Mouse (Mus musculus): ENCODE data around the gene Acin1.

Acin1 gene

DNA sequence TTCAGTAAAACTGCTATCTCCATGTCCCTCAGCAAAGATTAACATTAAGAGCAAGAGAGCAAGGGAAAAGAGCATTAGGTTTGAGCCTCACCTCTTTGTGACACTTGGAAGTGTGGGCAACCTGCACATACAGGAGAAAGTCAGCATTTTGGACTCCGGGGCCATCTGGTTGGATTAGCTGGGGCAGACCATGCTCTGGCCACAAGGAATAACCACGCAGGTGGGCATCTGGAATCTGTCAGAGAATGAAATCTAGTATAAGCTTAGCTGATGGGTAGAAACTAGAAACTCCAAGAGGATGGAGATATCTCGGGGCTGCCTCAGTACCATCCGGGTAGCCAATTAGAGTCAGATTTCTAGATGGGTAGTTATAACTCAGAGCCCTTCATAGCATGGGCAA, 10.0 kb upstream of the Acin1 start:
- no peak for DNase-seq

DNA sequence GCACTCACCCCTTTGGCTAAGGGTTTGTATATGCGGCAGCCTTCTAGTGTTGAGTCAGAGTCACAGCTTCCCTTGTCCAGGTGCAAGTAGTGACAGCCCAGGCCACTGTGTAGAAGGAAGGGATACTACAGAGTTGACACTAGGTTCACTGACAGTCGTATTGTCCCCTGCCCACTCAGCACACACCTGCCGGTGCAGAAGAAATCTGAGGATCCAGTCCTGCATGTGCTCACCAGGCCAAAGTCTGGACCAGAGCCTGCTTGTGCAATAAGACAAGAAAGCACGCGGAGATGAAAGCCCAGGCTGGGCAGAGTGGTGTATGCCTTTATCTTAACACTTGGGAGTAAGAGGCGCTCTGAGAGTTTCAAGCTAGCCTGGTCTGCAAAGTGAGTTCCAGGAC, 8.3 kb upstream of the Acin1 start:
- DNase-seq = no peak

DNA sequence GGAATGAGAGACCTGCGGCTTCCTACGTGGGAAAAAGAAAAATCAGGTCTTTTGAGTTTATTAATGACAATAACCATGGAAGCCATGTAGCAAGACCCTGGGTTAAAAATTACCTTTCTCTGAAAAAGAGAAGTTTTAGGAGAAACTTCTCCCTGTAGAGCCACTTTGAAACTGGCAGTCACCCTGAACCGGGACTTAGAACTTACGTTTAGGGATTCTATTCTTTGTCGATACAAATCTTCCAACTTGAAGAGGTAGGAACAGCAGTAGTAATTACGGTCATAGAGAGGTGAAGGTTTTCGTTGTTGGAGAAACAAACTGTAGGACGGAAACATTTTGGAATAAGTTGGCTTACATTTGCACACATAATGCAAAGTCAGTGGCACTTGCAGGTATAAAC, 520 bp upstream of the Acin1 start:
- no peak for DNase-seq

DNA sequence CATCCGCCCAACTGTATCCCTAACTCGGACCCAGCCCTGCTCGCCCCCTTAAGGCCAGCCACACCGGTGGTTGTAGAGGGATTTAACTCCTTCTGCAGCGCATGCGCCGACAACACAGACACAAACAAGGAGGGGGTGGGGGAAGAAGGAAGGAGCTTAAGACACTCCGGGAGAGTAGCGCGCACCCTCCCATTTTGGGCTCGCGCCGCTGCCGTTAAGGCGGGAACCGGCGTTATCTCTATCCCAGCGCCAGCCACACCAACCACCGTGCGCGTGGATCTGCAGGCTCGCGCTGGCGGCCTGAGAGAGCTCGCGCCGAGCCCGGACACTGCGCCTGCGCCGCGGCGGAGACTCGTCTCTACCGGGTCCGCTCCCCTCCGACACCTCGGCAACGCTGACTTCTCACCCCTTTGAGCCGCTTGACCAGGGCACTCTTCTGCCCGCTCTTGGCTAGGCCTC, 639 bp downstream of the Acin1 start, which contains the start of gene 1700123O20Rik:
Gene 1700123O20Rik, plus strand, starts transcription at position 154 of the 459 bp plus-strand sequence.
- DNase-seq = peak; percentile 95

DNA sequence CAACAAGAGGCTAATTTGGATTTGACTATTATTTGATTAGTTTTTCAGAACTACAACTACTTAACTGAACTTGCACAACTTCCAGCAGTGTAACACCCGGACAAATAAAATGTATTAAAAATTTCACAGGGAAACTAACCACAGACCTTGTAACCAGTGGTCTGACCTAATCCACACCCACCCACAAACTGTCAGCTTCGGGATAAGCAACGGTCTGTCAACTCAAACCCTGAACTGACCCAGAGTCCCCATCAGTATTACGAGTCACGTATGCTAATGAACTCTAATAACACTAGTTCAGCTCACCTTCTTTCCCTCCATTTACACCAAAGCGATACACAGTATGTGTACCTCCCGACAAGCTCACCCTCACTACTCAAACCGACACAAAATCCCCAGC, 1.3 kb downstream of the Acin1 start:
- no peak for DNase-seq

DNA sequence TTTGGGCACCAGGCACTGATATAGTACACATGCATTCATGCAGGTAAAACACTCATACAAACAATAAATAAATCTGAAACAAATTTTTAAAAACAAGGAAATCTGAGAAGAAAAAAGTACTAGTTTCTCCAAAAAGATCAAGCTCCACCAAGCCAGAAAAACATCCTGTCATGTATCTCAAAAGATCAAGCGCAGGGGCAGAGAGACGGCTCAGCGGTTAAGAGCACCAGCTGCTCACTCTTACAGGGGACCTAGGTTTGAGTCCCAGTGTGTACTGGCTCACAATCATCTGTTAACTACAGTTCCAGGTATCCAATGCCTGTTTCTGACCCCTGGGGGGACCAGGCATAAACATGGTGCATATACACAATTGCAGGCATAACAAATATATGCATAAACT, 4.3 kb downstream of the Acin1 start:
- no peak for DNase-seq

DNA sequence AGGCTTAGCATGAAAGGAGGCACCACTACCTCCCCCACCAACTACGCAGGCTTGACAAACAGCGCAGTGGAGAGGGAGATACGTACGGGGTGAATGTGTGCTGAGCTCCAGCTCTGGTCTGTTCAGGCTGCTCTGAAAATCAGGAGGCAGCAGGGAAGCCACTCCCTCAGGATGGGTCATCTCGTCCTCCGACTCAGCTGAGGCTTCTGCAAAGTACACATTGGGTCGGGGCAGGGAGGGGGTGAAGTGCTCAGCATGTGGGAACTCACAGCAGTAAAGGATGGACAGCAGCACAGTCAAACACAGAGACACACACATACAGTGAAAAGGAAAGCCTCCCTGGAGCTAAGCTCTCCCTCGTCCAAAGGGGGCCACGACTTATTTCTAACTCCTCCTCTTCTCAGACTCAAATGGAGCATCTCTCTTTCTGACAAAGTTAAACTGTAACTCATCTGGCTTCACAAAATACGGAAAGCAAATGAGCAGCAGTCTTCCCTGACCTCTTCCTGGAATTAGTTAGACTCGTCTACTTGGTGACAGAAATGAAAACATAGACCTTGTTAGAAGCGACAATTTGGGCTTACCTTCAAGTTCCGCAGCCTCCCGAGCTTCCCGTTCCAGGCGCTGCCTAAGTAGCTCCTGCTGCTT, 8.0 kb downstream of the Acin1 start:
- DNase-seq = no peak

DNA sequence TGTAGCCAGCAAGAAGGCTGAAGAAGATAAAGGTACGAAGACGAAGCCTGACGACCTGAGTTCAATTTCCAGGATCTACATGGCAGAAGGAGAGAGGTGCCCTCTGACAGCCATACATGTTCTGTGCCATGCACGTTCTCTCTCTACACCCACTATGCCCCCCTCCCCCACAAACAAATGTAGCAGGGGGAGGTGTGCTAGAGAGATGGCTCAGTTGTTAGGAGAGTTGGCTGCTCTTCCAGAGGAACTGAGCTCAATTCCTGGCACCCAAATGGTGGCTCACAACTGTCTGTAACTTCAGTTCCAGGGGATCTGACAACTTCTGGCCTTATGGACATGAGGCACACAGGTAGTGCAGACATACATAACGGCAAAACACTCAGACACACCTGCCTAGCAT, 10.4 kb downstream of the Acin1 start:
- no peak for DNase-seq

DNA sequence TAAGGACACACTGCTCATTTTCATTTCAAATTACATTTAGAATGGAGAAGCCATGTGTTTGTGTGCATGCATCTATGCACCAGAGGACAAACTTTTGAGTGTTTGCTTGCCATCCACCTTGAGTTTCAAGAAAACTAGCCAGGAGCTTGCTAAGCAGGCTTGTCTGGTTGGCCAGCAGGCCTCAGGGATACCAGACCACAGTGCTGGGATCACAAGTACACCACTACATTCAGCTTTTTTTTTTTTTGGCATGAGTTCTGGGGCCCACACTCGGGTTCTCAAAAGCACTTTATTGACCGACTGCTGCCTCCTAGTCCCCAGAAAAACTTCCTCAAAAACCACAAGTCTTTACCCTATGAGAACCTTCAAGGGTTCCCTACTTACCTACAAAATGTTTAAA, 12.4 kb downstream of the Acin1 start:
- DNase-seq = no peak

DNA sequence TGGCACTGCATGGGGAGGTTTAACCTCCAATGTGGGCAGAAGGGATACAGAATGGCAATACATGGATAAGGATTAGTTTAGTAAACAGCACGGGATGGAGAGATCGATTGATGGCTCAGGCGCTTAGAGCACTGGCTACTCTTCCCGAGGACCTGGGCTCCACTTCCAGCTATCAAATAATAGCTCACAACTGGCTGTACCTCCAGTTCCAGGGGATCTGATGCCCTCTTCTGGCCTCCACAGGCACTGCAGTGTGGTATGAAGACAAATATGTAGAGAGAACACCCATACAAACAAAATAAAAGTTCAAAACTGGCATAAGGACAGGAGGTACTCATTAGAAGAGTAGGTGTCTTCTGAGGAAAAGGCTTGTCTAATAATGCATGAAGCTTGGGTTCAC, 17.4 kb downstream of the Acin1 start:
- peak; percentile 58 for DNase-seq

DNA sequence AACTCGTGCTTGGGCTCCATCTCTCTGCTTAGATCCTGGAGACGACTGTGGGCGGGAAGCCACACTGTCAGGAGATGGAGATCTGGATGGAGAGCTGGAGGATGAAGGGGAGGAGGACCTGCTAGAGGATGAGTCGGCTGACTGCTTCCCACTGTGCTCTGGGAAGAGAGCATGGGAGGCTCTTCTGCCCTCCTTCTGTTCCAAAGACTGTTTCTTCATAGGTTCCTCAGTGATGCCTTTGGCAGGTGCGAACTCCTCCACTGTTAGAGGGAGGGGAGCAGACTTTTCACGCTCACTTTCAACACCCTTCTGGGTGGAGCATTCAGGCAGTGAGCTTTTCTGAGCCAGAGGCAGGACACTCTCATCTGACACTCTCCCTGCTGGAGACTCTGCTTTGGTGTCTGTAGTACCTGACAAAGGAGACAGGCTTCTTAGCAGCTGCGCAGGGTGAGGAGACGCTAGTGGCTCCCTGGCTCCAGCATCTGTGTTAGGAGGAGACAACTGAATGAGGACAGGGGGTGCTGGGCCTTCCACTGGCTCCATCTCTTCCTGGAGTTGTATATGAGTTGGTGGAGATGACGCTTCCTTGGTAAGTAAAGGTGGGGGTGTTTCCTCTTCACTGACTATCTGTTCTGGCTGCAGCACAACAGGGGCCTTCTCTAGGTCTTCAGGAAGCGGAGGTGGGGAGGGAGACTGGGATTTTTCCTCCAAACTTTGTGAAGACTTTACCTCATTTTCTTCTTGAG, 22.1 kb downstream of the Acin1 start:
- DNase-seq = no peak

DNA sequence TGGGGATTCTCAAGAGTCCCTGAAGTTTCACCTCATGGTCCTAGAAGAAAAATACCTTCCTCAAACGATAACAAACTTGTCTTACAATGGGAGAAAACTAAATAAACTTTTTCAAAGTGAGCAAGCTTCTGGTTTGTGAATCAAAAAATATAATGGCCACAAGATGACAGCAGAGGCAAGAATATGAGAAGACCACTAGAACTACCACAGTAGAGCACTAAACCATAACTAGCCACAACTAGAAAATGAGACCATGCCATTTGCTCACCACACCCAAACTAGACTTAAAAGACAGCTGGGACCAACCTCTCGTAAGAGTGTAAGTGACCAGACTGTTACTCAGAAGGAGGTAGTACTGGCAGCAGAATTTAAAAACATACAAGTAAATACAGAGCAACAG, 26.7 kb downstream of the Acin1 start:
- DNase-seq = no peak

DNA sequence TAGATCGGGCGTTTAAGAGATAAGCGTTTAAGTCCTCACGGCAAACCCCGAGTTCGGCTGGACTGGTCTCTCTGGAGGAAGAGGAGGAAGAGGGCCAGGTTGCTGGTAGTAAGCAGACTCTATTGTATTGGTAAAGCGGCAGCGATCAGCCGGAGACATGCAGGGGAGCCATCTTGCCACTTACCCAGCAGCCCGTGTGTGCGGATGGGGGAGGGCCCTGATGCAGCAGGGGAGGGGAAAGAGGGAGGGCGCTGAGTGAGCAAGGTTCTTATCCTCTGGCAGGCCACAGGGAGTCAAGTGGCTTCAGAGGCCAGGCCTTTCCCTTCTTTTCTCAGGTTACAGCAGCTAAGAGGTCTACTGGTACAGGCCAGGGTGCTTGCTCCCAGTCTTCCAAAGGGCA, 33.2 kb downstream of the Acin1 start:
- peak; percentile 92 for DNase-seq

DNA sequence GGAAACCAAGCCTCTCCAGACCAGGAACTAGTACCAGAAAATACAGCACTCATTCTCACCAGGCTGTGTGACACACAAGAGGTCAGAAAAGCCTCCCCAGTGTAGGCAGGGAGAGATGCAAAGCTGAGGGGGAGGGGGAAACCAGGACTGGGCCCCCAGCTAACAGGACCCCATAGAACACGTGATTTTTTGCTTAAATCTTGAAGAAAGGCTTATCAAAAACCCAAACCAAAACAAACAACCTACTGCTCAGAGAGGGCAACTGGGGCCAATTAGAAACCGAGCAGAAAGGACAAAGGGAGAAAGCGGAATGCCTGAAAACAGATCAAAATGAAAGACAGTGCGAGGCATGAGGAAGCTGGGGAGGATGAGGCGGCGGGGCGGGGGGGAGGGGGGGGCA, 33.9 kb downstream of the Acin1 start:
- no peak for DNase-seq

DNA sequence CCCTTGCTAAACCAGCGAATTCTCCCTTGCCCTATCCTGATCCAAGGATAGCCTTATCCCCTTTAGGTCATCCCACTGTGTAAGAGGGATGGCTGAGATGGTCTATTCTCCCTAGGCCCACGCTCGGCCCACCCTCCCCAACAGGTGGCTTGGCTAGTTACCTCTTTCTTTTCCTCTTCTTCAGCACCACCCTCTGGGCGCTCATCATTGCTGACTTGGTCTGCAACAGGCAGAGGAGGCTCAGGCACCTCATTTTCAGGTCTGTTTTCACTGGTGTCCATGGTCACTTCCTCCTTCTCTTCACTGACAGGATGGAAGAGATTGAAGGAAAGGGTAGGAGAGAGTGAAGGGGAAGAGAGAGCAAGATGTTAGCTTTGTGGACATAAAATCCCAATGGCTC, 35.2 kb downstream of the Acin1 start:
- DNase-seq = no peak

DNA sequence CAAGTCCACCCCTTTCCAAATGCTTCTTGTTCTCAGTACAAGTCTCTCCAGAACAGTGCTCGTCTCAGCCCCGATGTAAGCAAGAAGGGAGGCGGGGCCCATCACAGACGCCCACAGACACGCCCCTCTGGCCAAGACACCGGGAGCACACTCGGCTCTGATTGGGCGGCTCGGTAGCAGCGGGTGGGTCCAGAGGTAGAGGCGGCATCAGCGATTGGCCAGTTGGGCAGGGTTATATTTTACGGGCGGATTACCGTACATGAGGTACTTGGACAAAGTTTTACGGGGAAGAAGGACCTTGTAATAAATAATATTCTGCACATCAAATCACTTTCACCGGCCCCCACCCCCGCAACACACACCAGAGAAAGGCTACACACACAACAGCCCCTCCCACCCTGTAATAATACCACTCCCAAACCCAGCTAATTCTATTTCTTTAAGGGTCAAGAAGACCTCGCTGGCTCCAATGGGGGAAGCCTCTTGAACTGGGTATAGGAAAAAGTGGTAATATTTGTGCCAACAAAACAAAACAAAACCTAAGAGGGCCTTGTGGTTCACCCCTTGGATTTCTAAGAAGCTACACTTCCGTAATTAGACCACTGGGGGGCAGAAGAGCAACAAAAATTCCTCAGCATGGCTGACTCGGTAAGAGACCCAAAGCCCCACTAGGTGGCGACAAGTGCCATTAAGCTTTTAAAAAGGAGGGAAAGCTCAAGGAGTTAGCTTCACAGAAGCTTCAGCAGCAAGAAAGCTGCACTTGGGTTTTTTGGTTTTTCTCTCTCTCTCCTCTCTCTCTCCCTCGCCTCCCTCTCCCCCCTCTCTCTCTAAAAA, 35.9 kb downstream of the Acin1 start:
- DNase-seq = peak; percentile 94

DNA sequence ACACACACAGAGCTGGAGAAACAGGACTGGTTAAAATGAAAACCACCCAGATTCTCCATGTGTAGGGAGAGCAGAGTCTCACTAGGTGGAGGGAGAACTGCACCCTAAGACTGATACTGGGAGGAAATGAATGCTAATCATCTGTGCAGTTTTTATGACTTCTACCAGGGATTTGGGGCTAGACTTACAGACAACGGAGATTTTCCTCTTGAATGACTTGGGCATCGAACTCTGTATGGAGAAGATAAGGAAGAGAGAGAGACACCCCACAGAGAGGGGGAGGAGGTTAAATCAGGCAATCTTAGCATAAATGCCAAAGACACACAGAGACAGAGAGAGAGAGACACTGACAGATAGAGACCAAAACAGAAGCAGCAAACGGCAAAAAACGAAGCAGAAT, 38.8 kb downstream of the Acin1 start:
- DNase-seq = no peak

DNA sequence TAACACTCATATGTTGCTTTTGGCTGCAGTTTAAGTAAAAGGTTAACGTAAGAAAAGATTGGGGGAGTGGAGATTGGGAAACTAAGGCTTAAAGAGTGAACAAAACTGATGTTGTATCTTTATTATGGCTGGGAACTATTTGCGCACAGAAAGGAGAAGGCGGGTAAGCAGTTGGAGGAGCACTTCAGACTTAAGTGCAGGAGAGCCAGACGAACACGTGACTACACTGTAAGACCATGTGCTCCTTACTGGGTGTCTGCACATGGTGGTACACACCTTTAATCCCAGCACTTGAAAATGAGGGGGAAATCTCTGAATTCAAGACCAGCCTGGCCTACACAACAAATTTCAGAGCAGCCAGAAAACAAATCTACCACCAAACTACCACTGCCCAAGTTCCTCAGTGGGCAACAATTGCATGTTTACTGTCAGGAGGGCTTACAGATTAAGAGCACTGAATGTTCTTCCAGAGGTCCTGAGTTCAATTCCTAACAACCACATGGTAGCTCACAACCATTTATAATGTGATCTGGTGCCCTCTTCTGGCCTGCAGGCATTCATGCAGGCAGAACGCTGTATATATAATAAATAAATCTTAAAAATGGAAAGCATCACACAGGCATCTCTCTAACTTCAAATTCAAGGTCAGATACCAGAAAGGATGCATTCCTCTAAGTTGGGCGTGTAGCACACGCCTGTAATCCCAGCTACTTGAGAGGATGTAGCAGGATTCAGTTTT, 39.7 kb downstream of the Acin1 start:
- DNase-seq = no peak

DNA sequence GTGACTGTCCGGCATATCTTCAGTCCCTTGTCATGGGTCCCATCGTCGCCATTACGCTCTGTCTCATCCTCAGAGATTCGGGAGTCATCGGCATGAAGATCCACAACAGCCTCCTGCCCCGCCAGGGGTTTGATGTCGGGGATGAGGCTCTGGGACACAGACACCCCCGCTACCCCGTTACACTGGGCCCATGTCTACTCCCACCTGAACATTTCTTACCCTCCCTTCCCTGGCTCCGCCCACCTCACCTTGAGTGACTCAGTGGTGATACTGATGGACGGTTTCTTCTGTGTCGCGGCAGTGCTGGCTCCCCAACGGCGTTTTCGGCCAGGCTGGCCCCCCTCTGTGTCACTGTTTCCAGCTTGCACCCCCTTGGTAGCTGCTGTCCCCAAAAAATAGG, 40.3 kb downstream of the Acin1 start:
- no peak for DNase-seq

DNA sequence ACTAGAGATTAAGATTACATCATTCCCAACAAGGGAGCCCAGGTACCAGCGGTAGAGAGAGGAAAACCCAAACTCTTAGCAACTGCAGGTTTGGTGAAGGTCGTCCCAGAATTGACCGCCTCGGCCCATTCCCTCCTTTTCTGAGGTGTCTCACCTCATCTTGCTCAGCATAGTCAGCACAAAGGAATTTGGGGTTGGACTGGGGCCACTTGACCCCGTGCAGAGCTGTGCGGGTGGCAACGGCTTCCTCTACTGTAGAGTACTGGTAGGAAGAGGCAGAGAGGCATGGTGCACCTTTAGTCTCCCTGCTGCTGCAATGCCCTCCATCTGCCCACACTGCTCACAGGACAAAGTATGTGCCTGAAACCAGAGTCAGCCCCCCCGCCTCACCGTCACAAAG, 42.4 kb downstream of the Acin1 start:
- DNase-seq = no peak

DNA sequence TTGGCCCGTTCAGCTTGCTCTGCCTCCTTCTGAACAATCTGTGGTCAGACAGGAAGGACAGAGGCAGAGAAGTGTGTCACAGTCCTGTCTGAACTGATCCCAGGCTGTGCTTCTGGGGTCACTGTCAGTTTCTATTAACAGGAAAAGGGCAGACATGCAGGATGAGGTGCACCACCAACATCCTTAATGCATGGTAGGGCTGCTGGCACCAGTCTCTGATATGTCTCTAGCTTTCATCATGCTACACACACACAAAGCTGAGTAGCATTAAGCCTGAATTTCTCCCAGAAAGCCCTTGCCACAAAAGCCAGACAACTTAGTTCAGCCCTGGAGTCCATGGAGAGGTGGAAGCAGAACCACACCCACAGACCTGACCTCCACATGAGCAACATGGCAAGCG, 43.7 kb downstream of the Acin1 start:
- DNase-seq = no peak

DNA sequence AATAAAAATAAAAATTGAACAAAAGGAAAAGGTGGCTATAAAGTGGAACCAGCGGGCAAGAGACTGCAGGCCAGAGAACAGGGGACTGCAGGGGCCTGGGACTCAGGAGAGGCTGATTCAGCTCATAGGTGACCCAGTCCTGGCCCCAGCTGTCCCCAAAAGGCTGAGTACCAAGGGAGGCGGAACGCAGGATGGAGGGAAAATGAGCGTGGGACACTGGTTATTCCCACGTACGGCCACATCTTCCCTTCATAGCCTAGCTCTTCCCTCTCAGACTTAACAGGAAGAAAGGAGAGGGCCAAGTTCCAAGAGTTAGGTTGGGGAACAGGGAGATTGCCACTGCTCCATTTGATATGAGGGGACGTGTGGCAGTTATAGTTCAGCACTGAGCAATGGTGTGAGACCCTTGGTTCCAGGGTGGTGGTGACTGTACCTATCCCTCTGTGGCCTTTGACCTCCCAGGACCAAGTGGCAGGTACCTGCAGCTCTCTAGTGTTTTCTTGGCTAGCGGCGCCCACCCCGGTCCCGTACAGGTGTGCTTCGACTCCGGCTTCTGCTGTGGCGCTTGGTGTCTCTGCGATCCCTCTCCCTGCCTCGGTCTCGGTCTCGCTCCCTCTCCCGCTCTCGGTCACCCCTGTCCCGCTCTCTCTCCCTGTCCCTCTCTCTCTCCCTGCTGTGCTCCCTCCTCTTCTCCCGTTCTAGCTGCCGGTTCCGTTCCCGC, 44.3 kb downstream of the Acin1 start:
- DNase-seq = no peak

Measured in retina, postnatal 1 day (tissue).